Mouse (Mus musculus) thymus, postnatal 36 days (tissue): ENCODE measurements around the gene Cavin1.
A peak's percentile ranks its signal among the peaks of the same experiment; 100 is the strongest.

Experiments
- DNase-seq, 2 experiments: peaks; one replicate each; pipeline ENCODE4 v3.0.0; 2022; ENCODE audit warnings: mixed read lengths in 2 of 2

Gene Cavin1

GRCm38 (mm10) chr11:100949540-100949939 is 21.1 kb downstream of the Cavin1 start:
- DNase-seq: no peak

- no peak for DNase-seq
Observed at GRCm38 (mm10) chr11:100948317-100948716, 22.4 kb downstream of the Cavin1 start.

- peak in 1 of 2 experiments; percentile 29 for DNase-seq
Observed at GRCm38 (mm10) chr11:100947548-100947947, 23.1 kb downstream of the Cavin1 start.

- no peak for DNase-seq
Observed at GRCm38 (mm10) chr11:100946862-100947261, 23.8 kb downstream of the Cavin1 start.

GRCm38 (mm10) chr11:100942388-100942787 is 28.3 kb downstream of the Cavin1 start:
- no peak for DNase-seq

- peak; percentile 98 to 100 for DNase-seq
Observed at GRCm38 (mm10) chr11:100939512-100940151, 31.1 kb downstream of the Cavin1 start, which contains the start of gene Stat3. Gene Stat3, minus strand, starts transcription at chr11:100939540.

GRCm38 (mm10) chr11:100938711-100939511 is 31.8 kb downstream of the Cavin1 start:
- peak in 1 of 2 experiments; percentile 53 for DNase-seq

GRCm38 (mm10) chr11:100938112-100938511 is 32.6 kb downstream of the Cavin1 start:
- no peak for DNase-seq

GRCm38 (mm10) chr11:100937295-100937694 is 33.4 kb downstream of the Cavin1 start:
- no peak for DNase-seq

- no peak for DNase-seq
Observed at GRCm38 (mm10) chr11:100935373-100936355, 35.0 kb downstream of the Cavin1 start.

- peak; percentile 56 to 65 for DNase-seq
Observed at GRCm38 (mm10) chr11:100931254-100931921, 39.3 kb downstream of the Cavin1 start.

- no peak for DNase-seq
Observed at GRCm38 (mm10) chr11:100930611-100931010, 40.1 kb downstream of the Cavin1 start.

GRCm38 (mm10) chr11:100927386-100927785 is 43.3 kb downstream of the Cavin1 start:
- no peak for DNase-seq

- no peak for DNase-seq
Observed at GRCm38 (mm10) chr11:100924386-100924919, 46.2 kb downstream of the Cavin1 start.

GRCm38 (mm10) chr11:100920887-100921624 is 49.6 kb downstream of the Cavin1 start:
- DNase-seq: no peak

- DNase-seq: no peak
Observed at GRCm38 (mm10) chr11:100918007-100918406, 52.7 kb downstream of the Cavin1 start.

GRCm38 (mm10) chr11:100916432-100916971 is 54.2 kb downstream of the Cavin1 start:
- DNase-seq: no peak

GRCm38 (mm10) chr11:100915063-100915462 is 55.6 kb downstream of the Cavin1 start:
- DNase-seq: no peak

- no peak for DNase-seq
Observed at GRCm38 (mm10) chr11:100914415-100914814, 56.3 kb downstream of the Cavin1 start.

- DNase-seq: no peak
Observed at GRCm38 (mm10) chr11:100912401-100913155, 58.1 kb downstream of the Cavin1 start.
